In genomic region chr10:47366804-47367203, GRCm38 (mm10) we compare ENCODE assay signal across 22 mouse cellular contexts.
DNase-seq lines count a peak whose midpoint lies in the region; ATAC-seq and TF ChIP-seq lines count a peak whose summit lies in the region.
"Had no signal": no experiment of that assay in that cellular context is flagged by ENCODE, and none has a peak within 500 bp of the region (broad histone marks: within the 10 kb centered on the region; RNA-seq: fewer than 3 reads in every experiment).

No protein-coding gene starts in this region.

- no peaks in the 10 kb centered on the region for H3K36me3 ChIP-seq in kidney, embryonic 14.5 days (ENCODE audit: control insufficient read depth, insufficient read depth, low read length)
- H3K36me3 ChIP-seq in kidney, postnatal 0 days (ENCODE audit: insufficient read depth, low read length): no peaks in the 10 kb centered on the region
- no peaks in the 10 kb centered on the region for H3K36me3 ChIP-seq in kidney, adult 2 months (ENCODE audit: control insufficient read depth, insufficient read depth, low read length)
- H3K36me3 ChIP-seq in liver, adult 2 months (ENCODE audit: control insufficient read depth, insufficient read depth, low read length): no peaks in the 10 kb centered on the region
- H3K36me3 ChIP-seq in liver, postnatal 0 days (replicated peaks; ENCODE audit: insufficient read depth, low read length): no peaks in the 10 kb centered on the region
- H3K36me3 ChIP-seq: G1E had no signal

- peak; percentile 62; the same call in 1 of the 2 replicates for ATAC-seq in kidney, embryonic 14.5 days (ENCODE audit: low FRiP score, low TSS enrichment)
- no peak for ATAC-seq in kidney, postnatal 0 days (replicated peaks; ENCODE audit: low FRiP score, low read depth)
- no peak for ATAC-seq in liver, postnatal 0 days
- ATAC-seq: activated CD4-positive, CD25-positive, alpha-beta regulatory T cell, adult 4 months; CD4-positive, CD25-positive, alpha-beta regulatory T cell, adult 4 months; Patski had no signal

- TF ChIP-seq EP300 in liver, postnatal 0 days (IDR thresholded peaks at IDR 0.05; ENCODE audit: low read depth): no peak

- H3K9ac ChIP-seq in kidney, embryonic 14.5 days (ENCODE audit: low read depth, low read length): no peak overlapping the region
- H3K9ac ChIP-seq in kidney, postnatal 0 days (ENCODE audit: low read depth, low read length): no peak overlapping the region
- no peak overlapping the region for H3K9ac ChIP-seq in liver, adult 2 months (ENCODE audit: low read depth, low read length)
- no peak overlapping the region for H3K9ac ChIP-seq in liver, postnatal 0 days (replicated peaks)

- no peak overlapping the region for H3K27ac ChIP-seq in kidney, embryonic 14.5 days (ENCODE audit: low read depth, low read length)
- H3K27ac ChIP-seq in kidney, postnatal 0 days: no peak overlapping the region
- no peak overlapping the region for H3K27ac ChIP-seq in kidney, adult 2 months (ENCODE audit: insufficient read depth, low read depth, low read length)
- H3K27ac ChIP-seq in liver, adult 2 months (replicated peaks; ENCODE audit: insufficient read depth, low read depth, low read length): no peak overlapping the region
- H3K27ac ChIP-seq in liver, postnatal 0 days (ENCODE audit: low read depth): no peak overlapping the region

- no peak for TF ChIP-seq POLR2A in kidney, adult 2 months (IDR thresholded peaks at IDR 0.05; ENCODE audit: low read depth, low read length)
- TF ChIP-seq POLR2A in liver, adult 2 months (IDR thresholded peaks at IDR 0.05; ENCODE audit: extremely low read depth, insufficient read depth, low read length): no peak

- no peak for DNase-seq in kidney, postnatal 25 days
- DNase-seq in kidney, postnatal 0 days (ENCODE audit: low spot score): peak; percentile 40
- DNase-seq in kidney, adult 2 months: no peak
- DNase-seq in liver, adult 2 months (ENCODE audit: extremely low read depth, low read depth, low spot score): peak; percentile 55
- no peak for DNase-seq in liver, postnatal 0 days
- DNase-seq in forelimb bud, embryonic 11.5 days (ENCODE audit: low read depth, low spot score): peak; percentile 4
- DNase-seq in gastrocnemius, adult 18-20 months (ENCODE audit: low spot score): no peak
- DNase-seq: adrenal gland, adult 2 months; adrenal gland, adult 8-10 months; adrenal gland, postnatal 10 days; adrenal gland, postnatal 14 days; adrenal gland, postnatal 25 days; adrenal gland, postnatal 36 days; B cell, adult 2 months; cerebellum, adult 11 months; cerebellum, adult 11-12 months had no signal

- no peaks in the 10 kb centered on the region for H3K79me2 ChIP-seq in liver, adult 2 months (ENCODE audit: control insufficient read depth, insufficient read depth, low read length)

- no peak overlapping the region for H3K4me3 ChIP-seq in kidney, embryonic 14.5 days (ENCODE audit: low read length)
- H3K4me3 ChIP-seq in kidney, postnatal 0 days (replicated peaks; ENCODE audit: low read depth, low read length): no peak overlapping the region
- no peak overlapping the region for H3K4me3 ChIP-seq in kidney, adult 2 months (ENCODE audit: insufficient read depth, low read depth, low read length)
- H3K4me3 ChIP-seq in liver, adult 2 months (ENCODE audit: insufficient read depth, low read depth, low read length): no peak overlapping the region
- no peak overlapping the region for H3K4me3 ChIP-seq in liver, postnatal 0 days (ENCODE audit: low read depth, low read length)

- no peaks in the 10 kb centered on the region for H3K27me3 ChIP-seq in kidney, embryonic 14.5 days (ENCODE audit: control insufficient read depth, insufficient read depth, low read length)
- no peaks in the 10 kb centered on the region for H3K27me3 ChIP-seq in kidney, postnatal 0 days (ENCODE audit: insufficient read depth, low read length)
- H3K27me3 ChIP-seq in kidney, adult 2 months (replicated peaks; ENCODE audit: control insufficient read depth, insufficient read depth, low read length): no peaks in the 10 kb centered on the region
- no peaks in the 10 kb centered on the region for H3K27me3 ChIP-seq in liver, adult 2 months (ENCODE audit: control insufficient read depth, insufficient read depth, low read length)
- H3K27me3 ChIP-seq in liver, postnatal 0 days (ENCODE audit: insufficient read depth, low read length): no peaks in the 10 kb centered on the region
- H3K27me3 ChIP-seq: CH12.LX, Patski had no signal

- H3K9me3 ChIP-seq in kidney, embryonic 14.5 days (ENCODE audit: control insufficient read depth, low read length): no peaks in the 10 kb centered on the region
- H3K9me3 ChIP-seq in kidney, postnatal 0 days (replicated peaks; ENCODE audit: low read length): no peaks in the 10 kb centered on the region
- no peaks in the 10 kb centered on the region for H3K9me3 ChIP-seq in liver, postnatal 0 days (ENCODE audit: low read length)
- H3K9me3 ChIP-seq: G1E had no signal

- WGBS in kidney, embryonic 14.5 days: 30% methylated on average over 2 of the region's 2 CpGs
- WGBS in kidney, postnatal 0 days: 31% methylated on average over 2 of the region's 2 CpGs
- WGBS in kidney, adult 2 months: 23% methylated on average over 2 of the region's 2 CpGs
- WGBS in liver, adult 2 months: 35% methylated on average over 2 of the region's 2 CpGs
- 34% methylated on average over 2 of the region's 2 CpGs for WGBS in liver, postnatal 0 days (ENCODE audit: insufficient replicate concordance)

- H3K4me1 ChIP-seq in kidney, embryonic 14.5 days (ENCODE audit: control insufficient read depth, insufficient read depth, low read length): no peaks in the 10 kb centered on the region
- no peaks in the 10 kb centered on the region for H3K4me1 ChIP-seq in kidney, postnatal 0 days (replicated peaks; ENCODE audit: insufficient read depth, low read length)
- H3K4me1 ChIP-seq in kidney, adult 2 months (ENCODE audit: control insufficient read depth, insufficient read depth, low read length): no peaks in the 10 kb centered on the region
- H3K4me1 ChIP-seq in liver, adult 2 months (ENCODE audit: control insufficient read depth, insufficient read depth, low read length): no peaks in the 10 kb centered on the region
- H3K4me1 ChIP-seq in liver, postnatal 0 days (ENCODE audit: insufficient read depth): no peaks in the 10 kb centered on the region

- H3K4me2 ChIP-seq in kidney, embryonic 14.5 days (replicated peaks; ENCODE audit: low read depth, low read length): no peak overlapping the region
- H3K4me2 ChIP-seq in kidney, postnatal 0 days (ENCODE audit: low read length): no peak overlapping the region
- no peak overlapping the region for H3K4me2 ChIP-seq in liver, postnatal 0 days (ENCODE audit: low read depth, low read length)

- no peak for TF ChIP-seq CTCF in kidney, postnatal 0 days (IDR thresholded peaks at IDR 0.05; ENCODE audit: low read depth)
- TF ChIP-seq CTCF in kidney, adult 2 months (conservative IDR thresholded peaks at IDR 0.05; ENCODE audit: insufficient read depth, insufficient read length, low read depth, low read length): no peak
- no peak for TF ChIP-seq CTCF in liver, adult 2 months (IDR thresholded peaks at IDR 0.05; ENCODE audit: low read depth, low read length)
- TF ChIP-seq CTCF in liver, postnatal 0 days (IDR thresholded peaks at IDR 0.05; ENCODE audit: low read depth): no peak

Comparison
In these comparisons a context has a peak if more than half of its experiments do, and no peak if none do; other contexts are left out.
1. DNase-seq: peak in kidney, postnatal 0 days (single experiment), liver, adult 2 months (single experiment) and forelimb bud, embryonic 11.5 days (single experiment); none in kidney, postnatal 25 days (0 of 2), kidney, adult 2 months (single experiment), liver, postnatal 0 days (single experiment) and gastrocnemius, adult 18-20 months (single experiment).